Mouse (Mus musculus) limb, embryonic 12.5 days (tissue): Measurements from ENCODE around the gene Ncam1. TPM values are rescaled to one million over a fixed set of nuclear protein-coding genes. Genes with fewer than 3 reads are reported as not detected.

Experiments
- ATAC-seq: fragments of 200-750 bp; cut with Nextera tagmentation; 2 replicates; pipeline ENCODE4 v1.8.0; 2017; ENCODE audit warnings: low read depth, moderate TSS enrichment; ENCODE audit not compliant: insufficient number of reproducible peaks, insufficient read depth, low FRiP score, low TSS enrichment
- H3K27ac ChIP-seq: fragments of 300-500 bp; sonication (generic); 2 replicates; pipeline ENCODE4 v1.5.1; 2016; ENCODE audit warnings: mild to moderate bottlenecking, moderate library complexity
- H3K27me3 ChIP-seq: fragments of 300-500 bp; sonication (generic); 2 replicates; pipeline ENCODE4 v1.6.1; 2016; ENCODE audit warnings: mild to moderate bottlenecking, moderate library complexity
- H3K36me3 ChIP-seq: fragments of 300-500 bp; sonication (generic); 2 replicates; pipeline ENCODE4 v1.6.1; 2016; ENCODE audit warnings: mild to moderate bottlenecking, moderate library complexity
- H3K4me1 ChIP-seq: fragments of 300-500 bp; sonication (generic); replicated peaks from 2 replicates; pipeline ENCODE4 v1.6.1; 2016
- H3K4me2 ChIP-seq: fragments of 300-500 bp; sonication (generic); 2 replicates; pipeline ENCODE4 v1.6.1; 2016; ENCODE audit warnings: mild to moderate bottlenecking, moderate library complexity
- H3K4me3 ChIP-seq: fragments of 300-500 bp; sonication (generic); replicated peaks from 2 replicates; pipeline ENCODE4 v1.5.1; 2016; ENCODE audit warnings: mild to moderate bottlenecking
- H3K9ac ChIP-seq: fragments of 300-500 bp; sonication (generic); replicated peaks from 2 replicates; pipeline ENCODE4 v1.6.1; 2016; ENCODE audit warnings: mild to moderate bottlenecking, moderate library complexity
- H3K9me3 ChIP-seq: fragments of 300-500 bp; sonication (generic); 2 replicates; pipeline ENCODE4 v1.6.1; 2016; ENCODE audit warnings: mild to moderate bottlenecking, moderate library complexity
- WGBS: fragments of 180-500 bp; shearing (Covaris S2); methylation state at CpG from one replicate; pipeline ENCODE4 v1.1.7; 2016; 5-methylcytosine and 5-hydroxymethylcytosine counted together
- polyA plus RNA-seq: library from polyadenylated mRNA; unstranded; fragments of >200 nt; fragmentation: Nextera tagmentation; extraction: Ambion mirVana; gene quantifications from 2 replicates; pipeline ENCODE4 v1.2.1, GENCODE M21; 2016

The Ncam1 gene
- polyA plus RNA-seq, 1 experiment from 2014 or later = 48.7 TPM

- H3K4me1 ChIP-seq = no peaks in the 10 kb centered on the region
- no peak overlapping the region for H3K4me2 ChIP-seq
- ATAC-seq = no peak
- H3K4me3 ChIP-seq = no peak overlapping the region
- no peak overlapping the region for H3K9ac ChIP-seq
- no peaks in the 10 kb centered on the region for H3K27me3 ChIP-seq
- H3K9me3 ChIP-seq = peaks cover 5% of the 10 kb centered on the region; the same call in 1 of the 2 replicates
- WGBS = 80% methylated on average over 3 of the region's 3 CpGs
- H3K36me3 ChIP-seq = no peaks in the 10 kb centered on the region
- no peak overlapping the region for H3K27ac ChIP-seq
Observed at GRCm38 (mm10) chr9:49456136-49456535, 342.6 kb downstream of the Ncam1 start.

DNA sequence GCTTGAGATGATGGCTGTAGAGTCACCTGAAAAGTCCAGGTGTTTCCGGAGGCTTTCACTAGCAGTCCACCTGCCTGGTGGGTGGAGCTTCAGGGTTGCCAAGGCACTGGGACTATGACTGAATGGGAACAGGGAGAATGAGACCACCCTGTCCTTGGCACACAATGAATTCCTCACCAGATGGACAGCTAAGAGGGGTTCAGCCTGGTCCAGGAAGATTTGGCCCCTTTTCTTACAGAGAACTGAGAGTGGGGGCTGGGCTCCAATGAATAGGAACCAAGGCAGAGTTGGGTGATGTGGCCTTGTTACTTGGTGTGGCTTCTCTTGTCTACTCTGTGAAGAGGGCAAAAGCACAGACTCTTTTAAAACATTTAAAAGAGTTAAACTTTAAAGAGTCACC is 346.3 kb downstream of the Ncam1 start:
- no peaks in the 10 kb centered on the region for H3K4me1 ChIP-seq
- H3K9ac ChIP-seq = no peak overlapping the region
- no peak overlapping the region for H3K4me2 ChIP-seq
- ATAC-seq = no peak
- H3K36me3 ChIP-seq = no peaks in the 10 kb centered on the region
- no peak overlapping the region for H3K4me3 ChIP-seq
- H3K9me3 ChIP-seq = peaks cover 5% of the 10 kb centered on the region; the same call in 1 of the 2 replicates
- 81% methylated on average over 1 of the region's 1 CpGs for WGBS
- H3K27me3 ChIP-seq = 0 out of 2 replicates have a peak, but pooled peaks cover 3% of the 10 kb centered on the region
- H3K27ac ChIP-seq = no peak overlapping the region
